Mouse (Mus musculus): ENCODE measurements at regions not wholly inside any gene's neighbourhood (a gene's known extent, or its start where the extent isn't known, plus 50 kb on each side); places are given as distances from the start of the nearest gene placed in this dataset.
A peak's percentile ranks its signal among the peaks of the same experiment; 100 is the strongest.
"Not testable (repeated sequence)": the region's sequence is repeated elsewhere in the genome, so short reads cannot be mapped to it uniquely, and the experiment has no call there.

DNA sequence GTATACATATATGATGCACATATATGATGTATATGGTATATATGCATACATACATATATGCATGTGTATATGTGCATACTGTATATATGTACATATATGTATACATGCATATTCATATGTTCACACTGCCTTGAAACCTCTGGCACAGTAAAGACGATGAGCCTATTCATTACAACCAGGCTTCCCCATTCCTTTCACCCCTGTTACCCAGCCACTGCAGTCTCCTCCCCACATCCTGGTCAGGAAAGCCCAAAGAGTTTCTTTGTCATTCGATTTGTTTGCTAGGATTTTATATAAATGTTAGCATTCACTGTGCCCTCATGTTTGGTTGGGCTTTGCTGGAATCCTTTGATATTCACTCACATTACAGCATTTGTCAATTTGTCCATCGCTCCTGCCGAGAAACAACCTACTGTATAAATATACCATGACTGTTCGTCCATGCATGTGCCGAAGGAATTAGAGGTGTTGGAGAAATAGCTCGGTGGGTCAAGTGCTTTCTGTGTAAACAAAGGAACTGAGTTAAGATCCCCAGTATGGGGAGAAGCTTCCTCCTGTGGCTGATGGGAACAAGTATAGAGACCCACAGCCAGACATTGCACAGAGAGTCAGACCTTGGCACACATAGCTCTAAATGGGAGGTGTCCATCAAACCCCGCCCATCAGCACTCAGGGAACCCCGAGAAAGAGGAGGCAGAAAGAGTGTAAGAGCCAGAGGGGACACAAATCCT is 81.0 kb upstream of the Dars start:
- no peaks in the 10 kb centered on the region for H3K4me1 ChIP-seq
- no peak overlapping the region for H3K4me3 ChIP-seq
- no peaks in the 10 kb centered on the region for H3K36me3 ChIP-seq
- DNase-seq (ENCODE audit: low spot score), result no peak
- H3K27me3 ChIP-seq (ENCODE audit: low read depth, poor library complexity, severe bottlenecking), result no peaks in the 10 kb centered on the region
- WGBS, result 84% methylated on average over 9 of the region's 9 CpGs
- no peaks in the 10 kb centered on the region for H3K9me3 ChIP-seq (replicated peaks)
- H3K27ac ChIP-seq, result no peak overlapping the region

DNA sequence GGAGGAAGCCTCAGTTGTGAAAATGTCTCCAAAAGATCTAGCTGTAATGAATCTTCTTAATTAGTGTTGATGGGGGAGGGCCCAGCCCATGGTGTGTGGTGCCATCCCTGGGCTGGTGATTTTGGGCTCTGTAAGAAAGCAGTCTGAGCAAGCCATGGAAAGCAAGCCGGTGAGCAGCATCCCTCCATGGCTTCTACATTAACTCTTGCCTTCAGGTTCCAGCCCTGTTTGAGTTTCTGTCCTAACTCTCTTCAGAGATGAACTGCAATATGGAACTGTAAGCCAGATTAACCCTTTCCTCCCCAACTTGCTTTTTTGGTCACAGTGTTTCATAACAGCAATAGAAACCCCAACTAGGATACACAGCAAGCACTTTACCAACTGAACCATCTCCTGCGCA is 75.1 kb upstream of the Dars start:
- Histone ChIP-seq H3K9me3 (replicated peaks) (no peaks in the 10 kb centered on the region), H3K27ac (no peak overlapping the region), H3K36me3 (no peaks in the 10 kb centered on the region), H3K4me3 (no peak overlapping the region), H3K4me1 (no peaks in the 10 kb centered on the region), H3K27me3 (ENCODE audit: low read depth, poor library complexity, severe bottlenecking) (no peaks in the 10 kb centered on the region)
- DNase-seq (ENCODE audit: low spot score), result no peak
- 96% methylated on average over 2 of the region's 2 CpGs for WGBS

DNA sequence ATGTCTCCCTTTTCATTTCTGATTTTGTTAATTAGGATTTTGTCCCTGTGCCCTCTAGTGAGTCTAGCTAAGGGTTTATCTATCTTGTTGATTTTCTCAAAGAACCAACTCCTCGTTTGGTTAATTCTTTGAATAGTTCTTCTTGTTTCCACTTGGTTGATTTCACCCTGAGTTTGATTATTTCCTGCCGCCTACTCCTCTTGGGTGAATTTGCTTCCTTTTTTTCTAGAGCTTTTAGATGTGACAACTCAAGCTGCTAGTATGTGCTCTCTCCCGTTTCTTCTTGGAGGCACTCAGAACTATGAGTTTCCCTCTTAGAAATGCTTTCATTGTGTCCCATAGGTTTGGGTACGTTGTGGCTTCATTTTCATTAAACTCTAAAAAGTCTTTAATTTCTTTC is 70.0 kb upstream of the Dars start:
- not testable (repeated sequence) for H3K4me1 ChIP-seq, H3K27ac ChIP-seq
- 89% methylated on average over 4 of the region's 4 CpGs for WGBS

DNA sequence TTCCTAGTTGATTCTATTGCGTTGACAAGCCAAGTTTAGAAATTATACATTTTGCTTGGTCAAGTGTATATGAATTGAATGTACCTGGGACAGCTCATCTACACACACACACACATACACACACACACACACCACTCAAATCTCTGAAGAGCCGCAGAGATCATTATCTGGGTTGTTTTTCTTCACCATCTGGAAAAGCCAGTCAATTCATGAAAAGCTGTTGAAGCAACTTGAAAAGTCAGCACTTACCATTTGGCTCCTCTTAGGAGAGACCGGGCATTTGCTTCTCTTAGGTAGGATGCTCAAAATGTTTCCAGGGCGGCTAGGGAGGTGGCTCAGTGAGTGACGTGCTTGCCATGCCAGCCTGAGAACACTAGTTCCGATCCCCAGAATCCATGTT is 61.2 kb upstream of the Dars start:
- H3K27ac ChIP-seq, result no peak overlapping the region
- no peaks in the 10 kb centered on the region for H3K4me1 ChIP-seq
- no peak for DNase-seq (ENCODE audit: low spot score)
- no peaks in the 10 kb centered on the region for H3K36me3 ChIP-seq
- no peaks in the 10 kb centered on the region for H3K9me3 ChIP-seq (replicated peaks)
- no peaks in the 10 kb centered on the region for H3K27me3 ChIP-seq (ENCODE audit: low read depth, poor library complexity, severe bottlenecking)
- no peak overlapping the region for H3K4me3 ChIP-seq
- WGBS, result 72% methylated on average over 6 of the region's 6 CpGs

More for the DNA sequence above, 70.0 kb upstream of the Dars start:
- not testable (repeated sequence) for H3K36me3 ChIP-seq; H3K9me3 ChIP-seq (replicated peaks); H3K4me3 ChIP-seq; H3K27me3 ChIP-seq (ENCODE audit: low read depth, poor library complexity, severe bottlenecking); DNase-seq (ENCODE audit: low spot score)

DNA sequence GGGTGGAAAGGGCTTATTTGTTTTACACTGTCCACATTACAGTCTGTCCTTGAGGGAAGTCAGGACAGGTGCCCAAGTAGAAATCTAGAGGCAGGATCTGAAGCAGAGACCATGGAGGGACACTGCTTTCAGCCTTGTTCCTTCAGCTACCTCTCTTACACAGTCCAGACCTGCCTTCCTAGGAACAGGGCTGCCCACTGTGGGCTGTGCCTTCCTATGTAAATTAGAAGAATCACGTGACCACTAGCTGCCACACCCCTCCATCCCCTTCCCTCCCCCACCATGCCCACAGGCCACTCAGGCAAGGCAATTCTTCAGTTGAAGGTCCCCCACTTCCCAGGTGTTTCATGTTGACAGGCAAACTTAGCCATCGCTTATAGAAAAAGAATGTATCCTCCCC is 60.5 kb upstream of the Dars start:
- 86% methylated on average over 2 of the region's 2 CpGs for WGBS
- no peak for DNase-seq (ENCODE audit: low spot score)
- peaks cover 4% of the 10 kb centered on the region for H3K4me1 ChIP-seq
- H3K4me3 ChIP-seq, result no peak overlapping the region
- H3K27me3 ChIP-seq (ENCODE audit: low read depth, poor library complexity, severe bottlenecking), result no peaks in the 10 kb centered on the region
- no peak overlapping the region for H3K27ac ChIP-seq
- H3K9me3 ChIP-seq (replicated peaks), result no peaks in the 10 kb centered on the region
- H3K36me3 ChIP-seq, result no peaks in the 10 kb centered on the region

DNA sequence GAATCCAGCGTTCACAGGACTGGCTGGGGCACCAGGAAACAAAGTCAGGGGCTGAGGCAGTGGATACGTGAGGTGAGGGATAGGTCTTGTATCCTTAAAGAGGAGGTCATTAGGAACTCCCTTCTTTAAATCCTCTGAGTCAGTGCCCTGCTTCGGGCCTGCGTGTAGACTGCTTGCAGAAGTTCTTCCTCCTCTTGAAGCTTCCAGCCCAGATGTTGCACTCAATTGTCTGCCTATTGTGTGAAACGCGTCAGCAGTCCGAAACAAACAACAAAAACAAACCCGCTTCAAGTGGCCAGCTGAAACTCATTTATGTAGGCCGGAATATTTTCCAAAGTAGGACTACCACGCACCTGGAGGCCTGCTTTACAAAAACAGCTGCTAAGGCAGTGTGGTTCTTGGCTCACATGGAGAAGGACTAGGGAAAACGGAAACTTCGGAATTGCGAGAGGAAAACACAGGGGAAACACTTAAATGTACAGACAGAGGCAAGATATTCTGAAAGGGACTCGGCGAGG is 55.6 kb upstream of the Dars start:
- no peaks in the 10 kb centered on the region for H3K36me3 ChIP-seq
- no peak for DNase-seq (ENCODE audit: low spot score)
- no peaks in the 10 kb centered on the region for H3K27me3 ChIP-seq (ENCODE audit: low read depth, poor library complexity, severe bottlenecking)
- peak overlapping the region; percentile 42 for H3K4me3 ChIP-seq
- peak overlapping the region; percentile 44; the same call in 1 of the 2 replicates for H3K27ac ChIP-seq
- peaks cover 13% of the 10 kb centered on the region for H3K4me1 ChIP-seq
- 35% methylated on average over 15 of the region's 15 CpGs for WGBS
- H3K9me3 ChIP-seq (replicated peaks), result no peaks in the 10 kb centered on the region

DNA sequence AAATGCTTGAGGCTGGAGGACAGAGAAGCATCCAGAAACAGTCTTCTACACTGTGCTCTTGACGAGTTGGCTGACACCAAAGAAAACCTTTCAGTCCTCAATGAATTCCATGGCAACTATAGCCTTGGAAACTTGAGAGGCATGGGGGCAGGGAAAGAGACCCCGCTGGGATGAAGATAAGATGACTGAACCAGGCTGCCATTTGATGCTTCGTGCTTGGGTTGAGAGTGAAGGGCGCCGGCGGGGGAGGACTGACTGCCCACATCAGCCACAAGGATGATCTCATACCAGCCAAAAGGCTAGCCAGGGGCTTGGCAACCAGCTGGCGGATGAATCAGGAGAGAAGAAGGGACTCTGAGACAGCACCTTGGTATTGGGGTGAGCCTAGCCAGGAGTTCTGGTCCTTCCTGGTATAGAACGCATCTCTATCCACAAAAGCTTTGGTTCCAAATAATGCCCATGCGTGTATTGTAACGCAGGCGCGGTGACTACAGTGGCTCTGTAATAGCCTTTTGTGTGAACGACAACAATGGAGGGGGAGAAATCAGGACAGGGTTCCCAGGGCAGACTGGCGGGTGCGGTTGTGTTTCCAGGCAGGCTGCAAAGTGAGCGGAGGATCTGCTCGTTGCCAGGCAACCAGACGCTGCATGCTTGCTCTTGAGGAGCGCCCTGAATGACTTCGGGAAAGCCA is 55.0 kb upstream of the Dars start:
- peak; percentile 82 for DNase-seq (ENCODE audit: low spot score)
- peak overlapping the region; percentile 44; the same call in 1 of the 2 replicates for H3K27ac ChIP-seq
- H3K36me3 ChIP-seq, result no peaks in the 10 kb centered on the region
- peaks cover 13% of the 10 kb centered on the region for H3K4me1 ChIP-seq
- H3K27me3 ChIP-seq (ENCODE audit: low read depth, poor library complexity, severe bottlenecking), result no peaks in the 10 kb centered on the region
- 2% methylated on average over 20 of the region's 20 CpGs for WGBS
- H3K4me3 ChIP-seq, result peak overlapping the region; percentile 42
- no peaks in the 10 kb centered on the region for H3K9me3 ChIP-seq (replicated peaks)

DNA sequence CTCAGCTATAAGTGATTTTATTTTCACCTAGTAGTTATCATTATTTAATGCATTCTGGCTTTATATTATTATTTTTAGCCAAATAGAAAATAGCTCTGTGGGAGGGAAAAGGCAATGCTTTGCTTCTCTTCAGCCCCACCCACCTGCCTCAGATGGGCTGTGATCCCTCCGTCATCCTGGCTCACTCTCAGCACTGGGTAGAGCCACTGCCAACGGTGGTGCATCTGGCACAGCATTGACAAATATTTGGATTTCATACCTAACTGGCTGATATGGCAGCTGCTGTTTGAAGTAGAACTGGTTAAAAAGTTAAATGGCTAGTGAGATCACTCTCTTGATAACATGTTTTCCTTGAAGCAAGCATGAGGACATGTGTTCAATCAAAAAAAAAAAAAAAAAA is 53.6 kb upstream of the Dars start:
- no peak overlapping the region for H3K4me3 ChIP-seq
- no peaks in the 10 kb centered on the region for H3K27me3 ChIP-seq (ENCODE audit: low read depth, poor library complexity, severe bottlenecking)
- 72% methylated on average over 2 of the region's 2 CpGs for WGBS
- peaks cover 13% of the 10 kb centered on the region for H3K4me1 ChIP-seq
- H3K9me3 ChIP-seq (replicated peaks), result no peaks in the 10 kb centered on the region
- no peaks in the 10 kb centered on the region for H3K36me3 ChIP-seq
- no peak overlapping the region for H3K27ac ChIP-seq
- DNase-seq (ENCODE audit: low spot score), result no peak

DNA sequence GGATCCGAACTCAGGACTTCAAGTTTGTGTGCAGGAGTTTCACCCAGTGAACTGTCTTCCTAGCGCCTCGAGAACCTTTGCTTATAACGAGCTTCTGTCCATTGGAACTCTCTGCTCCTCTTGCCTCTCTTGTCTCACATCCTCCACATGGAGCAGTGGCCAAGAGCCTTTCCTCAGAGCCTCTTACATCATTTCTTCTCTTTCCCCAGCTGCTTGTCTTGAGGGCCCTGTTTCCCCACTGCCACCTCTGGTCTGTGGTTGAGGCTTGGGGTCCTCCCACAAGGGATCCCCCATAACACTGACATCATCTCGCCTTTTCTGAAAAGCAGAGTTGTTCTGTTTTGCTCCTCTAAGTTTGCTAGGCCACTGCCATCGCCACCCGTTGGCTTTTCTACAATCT is 51.9 kb upstream of the Dars start:
- no peak for DNase-seq (ENCODE audit: low spot score)
- Histone ChIP-seq H3K27me3 (ENCODE audit: low read depth, poor library complexity, severe bottlenecking) (no peaks in the 10 kb centered on the region), H3K27ac (no peak overlapping the region), H3K9me3 (replicated peaks) (no peaks in the 10 kb centered on the region), H3K36me3 (no peaks in the 10 kb centered on the region), H3K4me1 (peaks cover 13% of the 10 kb centered on the region), H3K4me3 (no peak overlapping the region)
- 90% methylated on average over 7 of the region's 7 CpGs for WGBS

Data from limb, embryonic 10.5 days (tissue).